ENCODE assay signal across 9 mouse cellular contexts in the genomic region with DNA sequence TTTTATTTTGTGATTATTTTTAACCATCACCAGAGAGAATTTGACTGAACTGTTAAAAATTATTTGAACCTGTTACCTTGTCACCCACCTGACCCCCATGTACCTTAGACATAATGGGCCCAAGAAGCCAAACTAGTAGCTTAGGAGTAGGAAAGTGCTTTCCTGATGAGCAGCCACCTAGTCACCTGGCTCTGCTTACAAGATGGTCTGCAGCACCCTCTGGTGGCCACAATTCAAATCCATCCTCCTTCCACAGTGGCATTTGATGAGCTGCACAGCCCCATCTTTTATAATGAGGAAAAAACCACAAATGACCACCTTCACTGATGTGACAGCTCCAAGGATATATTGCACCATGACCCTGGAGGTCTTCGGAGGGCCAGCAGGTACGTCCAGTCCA. TPM values are rescaled to one million over a fixed set of nuclear protein-coding genes. Genes with fewer than 3 reads are reported as not detected.
DNase-seq lines count a peak whose midpoint lies in the region; ATAC-seq lines count a peak whose summit lies in the region.
"Had no signal": no experiment of that assay in that cellular context is flagged by ENCODE, and none has a peak within 500 bp of the region (broad histone marks: within the 10 kb centered on the region; RNA-seq: fewer than 3 reads in every experiment).

No protein-coding gene starts in this region.

- peak; percentile 82 for ATAC-seq in forebrain, embryonic 13.5 days
- ATAC-seq in intestine, embryonic 16.5 days = peak; percentile 36; the same call in 1 of the 2 replicates
- peak; percentile 64 for ATAC-seq in neural tube, embryonic 12.5 days (ENCODE audit: low FRiP score, low read depth)
- ATAC-seq in monocyte, adult 5-6 weeks (replicated peaks; ENCODE audit: insufficient number of reproducible peaks, low FRiP score, low TSS enrichment, poor library complexity, severe bottlenecking) = no peak

- no peak overlapping the region for H3K27ac ChIP-seq in forebrain, embryonic 13.5 days
- H3K27ac ChIP-seq in intestine, embryonic 16.5 days (ENCODE audit: low read length) = no peak overlapping the region
- no peak overlapping the region for H3K27ac ChIP-seq in limb, embryonic 10.5 days
- H3K27ac ChIP-seq in neural tube, embryonic 12.5 days = no peak overlapping the region
- H3K27ac ChIP-seq: heart, embryonic 15.5 days had no signal

- no peaks in the 10 kb centered on the region for H3K9me3 ChIP-seq in forebrain, embryonic 13.5 days (replicated peaks)
- H3K9me3 ChIP-seq in intestine, embryonic 16.5 days (ENCODE audit: control insufficient read depth, low read length) = no peaks in the 10 kb centered on the region
- H3K9me3 ChIP-seq in limb, embryonic 10.5 days (replicated peaks) = no peaks in the 10 kb centered on the region
- H3K9me3 ChIP-seq in neural tube, embryonic 12.5 days = no peaks in the 10 kb centered on the region
- H3K9me3 ChIP-seq: heart, embryonic 15.5 days had no signal

- no peak overlapping the region for H3K4me2 ChIP-seq in forebrain, embryonic 13.5 days
- no peak overlapping the region for H3K4me2 ChIP-seq in intestine, embryonic 16.5 days (ENCODE audit: low read depth, low read length)
- no peak overlapping the region for H3K4me2 ChIP-seq in neural tube, embryonic 12.5 days (replicated peaks)
- H3K4me2 ChIP-seq: heart, embryonic 15.5 days had no signal

- peaks cover 44% of the 10 kb centered on the region for H3K36me3 ChIP-seq in forebrain, embryonic 13.5 days (ENCODE audit: poor library complexity, severe bottlenecking)
- no peaks in the 10 kb centered on the region for H3K36me3 ChIP-seq in intestine, embryonic 16.5 days (ENCODE audit: control insufficient read depth, insufficient read depth, low read length)
- peaks cover 68% of the 10 kb centered on the region for H3K36me3 ChIP-seq in limb, embryonic 10.5 days
- peaks cover 38% of the 10 kb centered on the region for H3K36me3 ChIP-seq in neural tube, embryonic 12.5 days

- H3K9ac ChIP-seq in forebrain, embryonic 13.5 days = no peak overlapping the region
- no peak overlapping the region for H3K9ac ChIP-seq in intestine, embryonic 16.5 days (ENCODE audit: low read depth, low read length)
- no peak overlapping the region for H3K9ac ChIP-seq in neural tube, embryonic 12.5 days
- H3K9ac ChIP-seq: heart, embryonic 15.5 days had no signal

- H3K4me3 ChIP-seq in forebrain, embryonic 13.5 days = no peak overlapping the region
- H3K4me3 ChIP-seq in intestine, embryonic 16.5 days (ENCODE audit: low read length) = no peak overlapping the region
- H3K4me3 ChIP-seq in limb, embryonic 10.5 days = no peak overlapping the region
- no peak overlapping the region for H3K4me3 ChIP-seq in neural tube, embryonic 12.5 days
- H3K4me3 ChIP-seq: heart, embryonic 15.5 days had no signal

- DNase-seq in urinary bladder, postnatal 36 days (ENCODE audit: low spot score in 2 of 2) = peak; percentile 8 to 15
- DNase-seq in urinary bladder, adult 2 months (ENCODE audit: low spot score) = no peak
- peak; percentile 54 for DNase-seq in brain, embryonic 18.5 days (ENCODE audit: low read depth, low spot score)
- DNase-seq in limb, embryonic 10.5 days (ENCODE audit: low spot score) = peak; percentile 62

- WGBS in forebrain, embryonic 13.5 days = 78% methylated on average over 2 of the region's 2 CpGs
- 88% methylated on average over 2 of the region's 2 CpGs for WGBS in intestine, embryonic 16.5 days
- WGBS in limb, embryonic 10.5 days = 76% methylated on average over 2 of the region's 2 CpGs
- 75% methylated on average over 2 of the region's 2 CpGs for WGBS in neural tube, embryonic 12.5 days

- no peaks in the 10 kb centered on the region for H3K27me3 ChIP-seq in forebrain, embryonic 13.5 days
- no peaks in the 10 kb centered on the region for H3K27me3 ChIP-seq in intestine, embryonic 16.5 days (replicated peaks; ENCODE audit: control insufficient read depth, insufficient read depth, low read length)
- H3K27me3 ChIP-seq in limb, embryonic 10.5 days (ENCODE audit: low read depth, poor library complexity, severe bottlenecking) = no peaks in the 10 kb centered on the region
- H3K27me3 ChIP-seq in neural tube, embryonic 12.5 days (replicated peaks) = no peaks in the 10 kb centered on the region
- H3K27me3 ChIP-seq: heart, embryonic 15.5 days had no signal

- H3K4me1 ChIP-seq in forebrain, embryonic 13.5 days = no peaks in the 10 kb centered on the region
- no peaks in the 10 kb centered on the region for H3K4me1 ChIP-seq in intestine, embryonic 16.5 days (ENCODE audit: control insufficient read depth, insufficient read depth, low read length)
- no peaks in the 10 kb centered on the region for H3K4me1 ChIP-seq in limb, embryonic 10.5 days
- H3K4me1 ChIP-seq in neural tube, embryonic 12.5 days = no peaks in the 10 kb centered on the region
- H3K4me1 ChIP-seq: heart, embryonic 15.5 days had no signal

RNA-seq across cellular contexts. Expression of a gene that starts 50.5 kb away (rescaled TPM):
- 33.4 and 35.4 TPM in 2 replicates for polyA plus RNA-seq in urinary bladder, adult 2 months (2012; rRNA removed)
- 22.4 and 27.2 TPM in 2 replicates for polyA plus RNA-seq in forebrain, embryonic 13.5 days (2015; fragmentation: Nextera tagmentation; extraction: Ambion mirVana)
- 8.3 and 10.7 TPM in 2 replicates for polyA plus RNA-seq in intestine, embryonic 16.5 days (2015; fragmentation: Nextera tagmentation; extraction: Ambion mirVana)
- polyA plus RNA-seq in limb, embryonic 10.5 days (2016; fragmentation: Nextera tagmentation; extraction: Ambion mirVana) = 21.3 and 23.9 TPM in 2 replicates
- polyA plus RNA-seq in neural tube, embryonic 12.5 days (2016; fragmentation: Nextera tagmentation; extraction: Ambion mirVana) = 26.1 and 31.8 TPM in 2 replicates
- 34.4 to 51.3 TPM (median 38.3 TPM) in 3 replicates for total RNA-seq in monocyte, adult 5-6 weeks (2017)
